Mouse (Mus musculus) midbrain, postnatal 0 days (tissue): ENCODE data around the gene Zbtb16. TPM values are rescaled to one million over a fixed set of nuclear protein-coding genes. Genes with fewer than 3 reads are reported as not detected.

ENCODE experiments used
- ATAC-seq: fragments of 200-750 bp; cut with Nextera tagmentation; 2 replicates; pipeline ENCODE4 v1.8.0; 2017; ENCODE audit warnings: moderate number of reproducible peaks, mild to moderate bottlenecking, moderate TSS enrichment, moderate library complexity; ENCODE audit not compliant: low FRiP score
- DNase-seq: peaks from one replicate; pipeline ENCODE4 v3.0.0-alpha.2; 2015; ENCODE audit warnings: low spot score
- H3K27ac ChIP-seq: fragments of 300-500 bp; sonication (generic); 2 replicates; pipeline ENCODE4 v1.5.1; 2014; ENCODE audit warnings: low read depth, mild to moderate bottlenecking, low read length, mixed read lengths
- H3K27me3 ChIP-seq: fragments of 300-500 bp; sonication (generic); 2 replicates; pipeline ENCODE4 v1.6.1; 2014; ENCODE audit warnings: low read length, control low read depth, mixed read lengths; ENCODE audit not compliant: insufficient read depth
- H3K36me3 ChIP-seq: fragments of 300-500 bp; sonication (generic); 2 replicates; pipeline ENCODE4 v1.6.1; 2014; ENCODE audit warnings: low read length, control low read depth, mixed read lengths; ENCODE audit not compliant: insufficient read depth
- H3K4me1 ChIP-seq: fragments of 300-500 bp; sonication (generic); 2 replicates; pipeline ENCODE4 v1.6.1; 2014; ENCODE audit warnings: mild to moderate bottlenecking, control low read depth, antibody characterized with exemption, low read length, mixed read lengths; ENCODE audit not compliant: insufficient read depth
- H3K4me2 ChIP-seq: fragments of 300-500 bp; sonication (generic); 2 replicates; pipeline ENCODE4 v1.6.1; 2014; ENCODE audit warnings: low read depth, mild to moderate bottlenecking, low read length, mixed read lengths; ENCODE audit not compliant: poor library complexity, severe bottlenecking
- H3K4me3 ChIP-seq: fragments of 300-500 bp; sonication (generic); 2 replicates; pipeline ENCODE4 v1.5.1; 2014; ENCODE audit warnings: low read depth, mild to moderate bottlenecking, low read length, moderate library complexity
- H3K9ac ChIP-seq: fragments of 300-500 bp; sonication (generic); replicated peaks from 2 replicates; pipeline ENCODE4 v1.6.1; 2014; ENCODE audit warnings: mild to moderate bottlenecking, low read length, moderate library complexity, mixed read lengths; ENCODE audit not compliant: poor library complexity, severe bottlenecking
- H3K9me3 ChIP-seq: fragments of 300-500 bp; sonication (generic); 2 replicates; pipeline ENCODE4 v1.6.1; 2016; ENCODE audit warnings: low read length, control low read depth
- CTCF ChIP-seq: IDR thresholded peaks from 2 replicates; pipeline ENCODE4 v1.5.1; 2016; ENCODE audit warnings: antibody characterized with exemption, mild to moderate bottlenecking
- WGBS: fragments of 180-500 bp; shearing (Covaris S2); extraction: QIAGEN DNeasy Blood & Tissue Kit; methylation state at CpG from one replicate; pipeline ENCODE4 v1.1.7; 2014; 5-methylcytosine and 5-hydroxymethylcytosine counted together
- polyA plus RNA-seq: library from polyadenylated mRNA; unstranded; fragments of >200 nt; fragmentation: Nextera tagmentation; extraction: Ambion mirVana; gene quantifications from 2 replicates; pipeline ENCODE4 v1.2.1, GENCODE M21; 2015
- total RNA-seq: library from RNA; depleted of rRNA; stranded (reverse); fragments of >200 nt; gene quantifications from 2 replicates; pipeline ENCODE4 v1.2.3, GENCODE M21; 2014

The Zbtb16 gene
- total and polyA plus RNA-seq, 2 experiments from 2014 or later: 6.1 to 8.3 TPM

- Histone ChIP-seq H3K27ac (no peak overlapping the region), H3K4me1 (peaks cover 4% of the 10 kb centered on the region; the same call in 1 of the 2 replicates), H3K36me3 (no peaks in the 10 kb centered on the region), H3K9ac (no peak overlapping the region), H3K4me2 (no peak overlapping the region), H3K4me3 (no peak overlapping the region), H3K27me3 (peaks cover 19% of the 10 kb centered on the region; the same call in 1 of the 2 replicates), H3K9me3 (no peaks in the 10 kb centered on the region)
- no peak for TF ChIP-seq CTCF
- WGBS: 95% methylated on average over 20 of the region's 20 CpGs
- no peak for ATAC-seq
- DNase-seq: no peak
Measured at GRCm38 (mm10) chr9:48832473-48833100, 3.4 kb downstream of the Zbtb16 start.

GRCm38 (mm10) chr9:48831560-48832460, 4.2 kb downstream of the Zbtb16 start:
- Histone ChIP-seq H3K36me3 (no peaks in the 10 kb centered on the region), H3K9ac (no peak overlapping the region), H3K27ac (no peak overlapping the region), H3K4me3 (no peak overlapping the region), H3K27me3 (peaks cover 19% of the 10 kb centered on the region; the same call in 1 of the 2 replicates), H3K4me1 (peaks cover 4% of the 10 kb centered on the region; the same call in 1 of the 2 replicates), H3K9me3 (no peaks in the 10 kb centered on the region), H3K4me2 (no peak overlapping the region)
- 86% methylated on average over 23 of the region's 23 CpGs for WGBS
- no peak for DNase-seq
- TF ChIP-seq CTCF: no peak
- no peak for ATAC-seq

- no peak overlapping the region for H3K9ac ChIP-seq
- H3K27ac ChIP-seq: no peak overlapping the region
- no peaks in the 10 kb centered on the region for H3K36me3 ChIP-seq
- no peaks in the 10 kb centered on the region for H3K9me3 ChIP-seq
- no peaks in the 10 kb centered on the region for H3K4me1 ChIP-seq
- no peak for DNase-seq
- ATAC-seq: no peak
- H3K4me2 ChIP-seq: no peak overlapping the region
- no peak overlapping the region for H3K4me3 ChIP-seq
- H3K27me3 ChIP-seq: peaks cover 10% of the 10 kb centered on the region; the same call in 1 of the 2 replicates
- TF ChIP-seq CTCF: no peak
- 89% methylated on average over 7 of the region's 7 CpGs for WGBS
Measured at GRCm38 (mm10) chr9:48828839-48829238, 7.2 kb downstream of the Zbtb16 start.

GRCm38 (mm10) chr9:48826377-48826889, 9.6 kb downstream of the Zbtb16 start:
- Histone ChIP-seq H3K27me3 (no peaks in the 10 kb centered on the region), H3K9me3 (no peaks in the 10 kb centered on the region), H3K9ac (no peak overlapping the region), H3K27ac (no peak overlapping the region), H3K4me2 (no peak overlapping the region), H3K36me3 (no peaks in the 10 kb centered on the region), H3K4me1 (peaks cover 4% of the 10 kb centered on the region; the same call in 1 of the 2 replicates), H3K4me3 (no peak overlapping the region)
- no peak for TF ChIP-seq CTCF
- 87% methylated on average over 7 of the region's 7 CpGs for WGBS
- no peak for ATAC-seq
- DNase-seq: no peak

GRCm38 (mm10) chr9:48824533-48825130, 11.4 kb downstream of the Zbtb16 start:
- Histone ChIP-seq H3K4me2 (no peak overlapping the region), H3K27me3 (no peaks in the 10 kb centered on the region), H3K4me3 (no peak overlapping the region), H3K9me3 (no peaks in the 10 kb centered on the region), H3K36me3 (no peaks in the 10 kb centered on the region), H3K27ac (no peak overlapping the region), H3K9ac (no peak overlapping the region), H3K4me1 (peaks cover 4% of the 10 kb centered on the region; the same call in 1 of the 2 replicates)
- TF ChIP-seq CTCF: no peak
- 63% methylated on average over 12 of the region's 12 CpGs for WGBS
- ATAC-seq (no peak), DNase-seq (no peak)
